Mouse (Mus musculus): ENCODE measurements around the gene Filip1l.

Filip1l gene

DNA sequence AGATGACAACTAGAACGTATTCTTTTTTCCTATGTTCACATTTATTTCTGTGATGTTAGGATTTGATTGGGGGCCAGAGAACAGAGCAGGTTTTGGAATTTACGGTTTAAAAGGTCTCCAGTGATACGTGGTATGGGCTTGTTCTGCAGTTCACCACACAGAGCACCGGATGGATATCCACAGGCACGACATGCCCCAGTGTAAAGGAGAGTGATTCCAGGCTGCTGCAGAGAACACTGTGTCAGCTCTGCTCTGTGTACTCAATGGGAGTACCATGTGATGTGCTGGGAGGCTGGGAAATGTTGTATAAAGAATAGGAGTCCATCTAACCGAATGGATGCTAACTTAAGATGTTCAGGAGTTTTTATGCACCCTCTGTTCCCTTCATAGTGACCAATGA, 1.0 kb downstream of the Filip1l start:
- DNase-seq (ENCODE audit: low spot score): no peak

DNA sequence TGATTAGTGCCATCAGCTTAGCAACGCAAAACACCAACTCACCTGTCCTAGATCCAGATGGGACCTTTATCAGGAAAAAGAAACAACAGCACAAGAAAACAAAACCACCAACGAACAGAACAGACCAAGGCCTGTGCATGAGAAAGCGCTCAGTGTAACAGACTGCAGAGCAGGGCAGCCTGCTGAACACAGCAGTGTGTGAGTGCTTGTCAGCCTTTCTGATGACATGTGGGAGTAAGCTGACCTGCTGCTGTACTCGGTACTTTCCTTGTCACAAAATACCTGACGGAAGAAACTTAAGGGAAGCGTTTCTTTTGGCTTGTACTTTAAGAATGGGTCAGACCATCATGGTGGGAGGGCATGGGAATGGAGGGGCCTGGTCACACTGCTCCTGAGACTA, 3.6 kb downstream of the Filip1l start:
- no peak for DNase-seq (ENCODE audit: low spot score)

- DNase-seq (ENCODE audit: low spot score): no peak
These were observed 4.1 kb downstream of the Filip1l start for GRCm38 (mm10) chr16:57357011-57357410.

- DNase-seq (ENCODE audit: low spot score): no peak
These were observed 6.4 kb downstream of the Filip1l start for GRCm38 (mm10) chr16:57359251-57359650.

- DNase-seq (ENCODE audit: low spot score): no peak
These were observed 7.9 kb downstream of the Filip1l start for GRCm38 (mm10) chr16:57360785-57361184.

GRCm38 (mm10) chr16:57362679-57363401, 9.9 kb downstream of the Filip1l start:
- DNase-seq (ENCODE audit: low spot score): peak; percentile 49

DNA sequence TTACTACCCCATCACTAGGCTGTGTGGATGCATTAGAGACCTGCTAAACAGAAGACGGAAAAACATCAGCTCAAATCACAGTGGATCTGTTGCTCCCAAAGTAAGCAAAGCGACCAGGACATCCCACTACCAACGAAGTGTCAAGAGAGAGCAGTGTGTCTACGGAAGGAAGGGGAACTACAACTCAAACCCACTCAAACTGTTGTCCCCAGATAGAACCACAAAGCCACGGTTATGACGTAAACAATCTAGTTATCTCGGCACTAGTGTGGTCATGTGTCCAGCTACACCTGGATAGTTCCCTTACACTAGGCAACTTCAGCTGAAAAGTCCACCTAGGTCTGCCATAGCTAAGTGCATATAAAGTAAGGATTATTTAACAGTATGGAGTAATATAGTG, 11.6 kb downstream of the Filip1l start:
- DNase-seq (ENCODE audit: low spot score): no peak

GRCm38 (mm10) chr16:57366141-57366540, 13.2 kb downstream of the Filip1l start:
- DNase-seq (ENCODE audit: low spot score): no peak

DNA sequence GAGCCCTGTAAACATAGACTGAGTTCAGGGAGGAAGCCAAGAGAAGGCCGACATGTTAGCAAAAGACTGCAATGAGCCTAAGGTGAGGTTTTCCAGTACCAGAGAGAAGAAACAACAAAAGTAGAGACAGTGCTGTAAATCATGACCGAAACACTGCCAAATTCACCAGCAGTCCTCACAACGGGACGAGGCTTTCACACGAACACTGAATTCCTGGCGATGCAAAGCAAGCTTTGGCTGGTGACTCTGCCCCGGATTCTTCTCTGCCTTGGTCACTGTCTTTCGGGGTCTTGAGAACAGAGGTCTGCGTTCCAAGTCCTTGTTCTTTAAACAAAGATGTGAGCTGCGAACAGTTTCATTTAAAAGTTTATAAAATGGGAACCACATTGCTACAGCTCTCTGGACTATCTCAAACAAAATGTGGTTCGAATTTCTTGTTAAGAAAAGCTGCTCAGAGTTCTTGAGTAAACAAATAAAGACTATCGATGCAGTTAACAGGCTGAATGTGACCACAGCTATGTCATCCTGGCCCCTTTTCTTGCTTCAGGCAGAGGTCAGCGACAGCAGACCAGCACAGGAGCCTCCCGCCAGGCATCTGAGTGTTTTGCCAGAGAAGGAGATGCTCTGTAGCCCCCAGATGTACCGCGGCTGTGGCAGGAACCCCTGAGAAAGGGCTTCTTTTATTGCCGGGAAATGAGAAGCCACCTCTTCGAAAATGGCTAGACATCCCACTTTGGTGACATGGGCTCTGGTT, 14.2 kb downstream of the Filip1l start:
- no peak for DNase-seq (ENCODE audit: low spot score)

DNA sequence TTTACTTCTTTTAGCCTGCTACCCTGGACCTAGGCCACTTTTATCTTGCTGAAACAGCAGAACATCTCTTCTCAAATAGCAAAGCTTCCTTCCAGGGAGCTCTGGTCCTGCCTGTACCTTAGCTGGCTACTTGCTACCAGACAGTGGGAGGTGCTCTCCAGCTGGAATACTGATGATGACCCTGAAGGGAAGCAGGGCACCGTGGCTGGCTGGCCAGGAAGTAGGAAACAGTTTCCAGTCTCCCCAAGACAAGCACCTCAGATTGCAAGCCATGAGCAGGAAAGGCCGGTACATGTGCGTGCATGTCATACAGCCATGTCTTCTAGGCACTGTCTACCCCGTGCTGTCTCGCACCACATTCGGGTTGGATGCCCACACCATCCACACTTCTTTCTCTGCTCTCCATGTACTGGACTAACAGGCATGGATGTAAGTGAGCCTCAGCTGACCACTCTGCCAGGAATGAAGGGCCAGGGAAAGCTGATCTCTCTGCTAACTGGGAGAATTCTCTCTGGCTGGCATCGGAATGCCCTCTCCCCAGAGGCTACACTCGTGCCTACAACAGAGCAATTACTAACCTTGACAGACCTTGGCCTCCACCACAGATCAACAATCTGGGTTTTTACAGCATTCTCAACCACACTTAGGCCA, 17.1 kb downstream of the Filip1l start:
- DNase-seq (ENCODE audit: low spot score): no peak

DNA sequence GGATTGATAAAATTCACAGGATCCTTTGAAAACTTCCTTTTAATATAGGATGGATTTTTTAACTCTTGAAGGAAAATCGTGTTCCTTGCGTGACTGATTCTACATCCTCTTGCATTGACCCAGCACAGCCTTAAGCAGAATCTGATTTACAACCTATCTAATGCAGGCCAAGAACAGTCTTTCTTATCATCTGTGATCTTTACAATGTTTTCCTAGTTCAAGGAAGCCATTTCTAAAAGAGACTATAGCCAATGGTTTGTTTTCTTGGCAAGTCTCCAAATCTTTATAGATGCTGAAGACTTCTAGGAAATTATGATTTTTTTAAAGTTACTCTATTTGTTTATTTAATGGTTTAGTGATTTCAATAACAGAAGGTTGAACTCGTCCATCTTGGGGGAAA, 19.3 kb downstream of the Filip1l start:
- DNase-seq (ENCODE audit: low spot score): no peak

GRCm38 (mm10) chr16:57375248-57375837, 22.4 kb downstream of the Filip1l start:
- no peak for DNase-seq (ENCODE audit: low spot score)

GRCm38 (mm10) chr16:57378631-57379330, 25.9 kb downstream of the Filip1l start:
- DNase-seq (ENCODE audit: low spot score): no peak

DNA sequence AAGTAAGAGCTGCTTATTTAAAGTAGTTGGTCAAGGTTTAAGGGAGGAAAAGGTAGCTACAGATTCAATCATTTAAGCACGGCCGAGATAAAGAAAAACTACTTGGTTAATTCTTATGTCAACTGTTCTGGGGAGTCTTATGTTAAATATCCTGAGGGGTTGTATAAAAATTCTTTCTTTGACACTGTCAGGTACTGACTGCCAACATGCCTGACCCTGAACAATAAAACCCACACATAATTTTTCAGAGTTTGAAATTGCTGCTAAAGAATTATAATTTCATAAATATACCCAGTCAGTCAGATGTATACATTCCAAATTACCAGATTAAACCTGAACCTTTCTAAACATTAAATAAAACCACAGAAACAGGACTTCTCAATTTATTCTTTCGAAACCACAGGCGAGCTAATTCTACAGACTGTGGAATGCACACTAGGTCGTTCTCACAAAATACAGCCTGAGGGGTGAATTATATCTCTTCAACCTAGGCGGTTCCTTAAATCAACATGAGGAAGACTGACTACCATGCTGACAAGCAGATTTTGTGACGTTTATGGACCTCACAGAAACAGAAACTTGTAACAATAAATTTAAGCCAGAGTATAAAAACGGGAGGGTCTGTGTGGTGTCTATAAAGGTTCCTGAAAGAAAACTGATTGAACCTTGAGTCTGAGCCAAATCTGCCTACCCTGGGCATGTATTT, 30.5 kb downstream of the Filip1l start:
- DNase-seq (ENCODE audit: low spot score): no peak

DNA sequence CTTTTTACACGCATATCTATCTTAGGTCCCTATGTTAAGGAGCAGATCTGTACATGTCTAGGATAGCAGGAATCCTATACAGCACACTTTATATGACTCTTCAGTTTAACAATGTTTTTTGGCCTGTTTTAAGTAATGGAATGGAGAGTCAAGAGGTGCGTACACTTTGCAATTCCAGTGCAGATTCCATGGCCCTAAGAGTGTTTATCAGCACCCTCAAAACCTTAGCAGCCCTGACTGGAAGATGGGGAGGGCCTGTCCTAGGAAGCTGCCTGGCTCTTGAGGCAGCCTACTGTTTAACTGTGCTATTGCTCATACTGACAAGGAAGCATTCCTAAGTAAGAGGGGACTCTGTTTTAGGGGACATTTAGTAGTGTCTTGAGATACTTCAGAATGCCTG, 31.4 kb downstream of the Filip1l start:
- DNase-seq (ENCODE audit: low spot score): no peak

- DNase-seq (ENCODE audit: low spot score): peak; percentile 73
These were observed 36.8 kb downstream of the Filip1l start for GRCm38 (mm10) chr16:57389566-57390251.

GRCm38 (mm10) chr16:57391171-57391570, 38.3 kb downstream of the Filip1l start:
- peak; percentile 97 for DNase-seq (ENCODE audit: low spot score)

DNA sequence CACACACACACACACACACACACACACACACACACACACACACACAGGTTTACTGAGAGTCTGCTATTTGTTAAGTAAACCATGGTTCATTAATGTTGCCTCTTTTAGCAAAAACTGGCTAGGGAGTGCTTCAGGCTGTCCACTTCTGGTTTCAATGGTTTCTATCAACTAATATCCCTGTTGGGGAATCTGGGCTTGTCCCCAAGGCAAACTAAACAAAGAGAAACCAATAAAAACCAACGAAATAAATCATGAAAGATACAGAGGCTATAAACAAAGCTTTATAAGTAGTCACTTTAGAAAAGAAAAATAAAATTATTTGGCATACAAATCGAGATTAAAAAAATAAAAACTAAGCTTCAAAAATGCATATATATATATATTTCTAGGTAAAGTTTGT, 39.6 kb downstream of the Filip1l start:
- DNase-seq (ENCODE audit: low spot score): no peak

GRCm38 (mm10) chr16:57393161-57393560, 40.3 kb downstream of the Filip1l start:
- DNase-seq (ENCODE audit: low spot score): no peak

GRCm38 (mm10) chr16:57396249-57396648, 43.4 kb downstream of the Filip1l start:
- no peak for DNase-seq (ENCODE audit: low spot score)

- no peak for DNase-seq (ENCODE audit: low spot score)
These were observed 45.0 kb downstream of the Filip1l start for GRCm38 (mm10) chr16:57397845-57398244.

Data from layer of hippocampus, adult 11-12 months (tissue).